Mouse (Mus musculus): ENCODE data around the gene 9130409I23Rik. TPM values are rescaled to one million over a fixed set of nuclear protein-coding genes. Genes with fewer than 3 reads are reported as not detected.

The 9130409I23Rik gene
- not detected in 3 replicates for total RNA-seq (2017)

DNA sequence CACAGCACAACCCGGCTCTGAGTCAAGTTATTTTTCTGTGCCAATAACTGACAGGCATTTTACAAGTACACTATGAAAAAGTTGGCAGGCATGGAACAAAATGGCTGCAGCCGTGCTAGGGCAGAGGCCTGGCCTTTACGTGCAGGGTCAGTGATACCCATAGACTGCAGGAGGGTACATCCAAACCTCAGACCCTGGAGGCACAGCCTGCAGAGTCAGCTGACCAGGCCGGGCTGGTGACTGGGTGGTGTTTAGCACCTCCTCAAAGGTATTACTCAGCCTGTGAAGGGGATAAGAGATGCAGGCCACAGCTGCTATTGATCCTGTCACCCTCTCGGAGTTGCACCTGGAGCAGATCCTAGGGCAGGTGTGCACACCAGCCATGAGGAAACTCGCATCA, at the start of gene 9130409I23Rik:
Gene 9130409I23Rik, plus strand, starts transcription at position 301 of the 400 bp plus-strand sequence.
- ATAC-seq (replicated peaks; ENCODE audit: insufficient number of reproducible peaks, low FRiP score, low TSS enrichment, poor library complexity, severe bottlenecking) = no peak

GRCm38 (mm10) chr1:181001621-181002020, 49.4 kb upstream of the 9130409I23Rik start:
- ATAC-seq (replicated peaks; ENCODE audit: insufficient number of reproducible peaks, low FRiP score, low TSS enrichment, poor library complexity, severe bottlenecking) = no peak

GRCm38 (mm10) chr1:181003790-181004189, 47.2 kb upstream of the 9130409I23Rik start:
- ATAC-seq (replicated peaks; ENCODE audit: insufficient number of reproducible peaks, low FRiP score, low TSS enrichment, poor library complexity, severe bottlenecking) = no peak

DNA sequence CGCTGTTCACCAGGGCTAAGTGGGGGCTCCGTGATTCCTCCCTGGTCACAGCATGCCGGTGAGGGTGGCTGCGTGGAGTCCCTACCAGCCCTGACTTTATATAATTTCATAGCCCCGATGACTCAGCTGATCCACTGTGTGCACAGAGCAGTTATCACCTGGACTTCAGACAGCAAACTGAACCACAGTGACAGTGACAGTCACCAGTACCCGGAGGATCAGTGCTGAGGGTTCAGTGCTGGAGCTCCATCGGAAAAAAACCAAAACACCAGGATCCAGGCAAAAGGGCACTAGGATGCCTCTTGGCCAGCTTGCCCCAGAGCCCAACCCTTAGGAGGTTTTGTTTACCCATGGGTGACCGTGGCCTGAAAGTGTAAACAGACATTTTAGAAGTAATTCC, 45.7 kb upstream of the 9130409I23Rik start:
- no peak for ATAC-seq (replicated peaks; ENCODE audit: insufficient number of reproducible peaks, low FRiP score, low TSS enrichment, poor library complexity, severe bottlenecking)

DNA sequence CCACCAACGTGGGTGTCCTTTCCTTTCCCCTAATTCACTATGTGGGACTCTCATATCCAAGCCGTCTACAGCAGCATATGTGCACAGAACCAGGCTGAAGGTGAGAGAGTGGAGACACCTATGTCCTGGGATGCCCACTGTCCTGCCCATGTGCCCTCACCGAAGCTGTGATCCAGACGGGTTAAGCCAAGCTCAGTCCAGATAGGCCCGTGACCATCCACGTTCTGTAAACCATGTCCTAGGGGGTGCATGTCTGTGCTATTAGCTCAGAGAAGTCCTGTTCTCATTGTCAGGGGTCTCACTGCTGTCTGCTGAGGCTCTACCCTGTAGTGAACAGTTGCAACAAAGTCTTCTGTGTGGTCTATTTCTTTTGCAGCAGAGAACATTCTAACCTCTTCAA, 43.2 kb upstream of the 9130409I23Rik start:
- no peak for ATAC-seq (replicated peaks; ENCODE audit: insufficient number of reproducible peaks, low FRiP score, low TSS enrichment, poor library complexity, severe bottlenecking)

GRCm38 (mm10) chr1:181008266-181008665, 42.8 kb upstream of the 9130409I23Rik start:
- ATAC-seq (replicated peaks; ENCODE audit: insufficient number of reproducible peaks, low FRiP score, low TSS enrichment, poor library complexity, severe bottlenecking) = no peak

DNA sequence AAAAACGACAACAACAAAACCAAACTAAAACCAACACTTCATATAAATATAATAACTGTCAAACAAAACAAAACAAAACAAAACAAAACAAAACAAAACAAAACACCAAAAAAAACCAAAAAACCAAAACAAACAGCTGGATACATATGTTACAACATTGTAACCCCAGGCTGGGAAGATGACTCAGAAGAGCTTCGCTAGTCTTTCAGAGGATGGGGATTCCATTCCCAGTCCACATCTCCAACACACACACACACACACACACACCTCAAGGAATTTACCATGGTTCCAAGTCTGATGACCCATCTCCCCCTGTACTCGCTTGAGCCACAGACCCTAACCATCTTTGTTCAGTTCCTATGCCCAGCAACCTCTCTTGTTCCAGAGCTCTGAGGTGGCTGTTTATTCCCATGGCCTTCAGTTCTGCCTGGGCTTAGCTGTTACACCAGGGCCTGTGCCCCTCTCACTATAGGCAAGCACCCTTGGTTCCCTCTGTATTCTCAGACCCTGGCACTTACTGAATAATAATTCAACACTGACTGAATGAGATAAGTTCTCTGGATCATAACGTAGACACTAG, 41.9 kb upstream of the 9130409I23Rik start:
- no peak for ATAC-seq (replicated peaks; ENCODE audit: insufficient number of reproducible peaks, low FRiP score, low TSS enrichment, poor library complexity, severe bottlenecking)

GRCm38 (mm10) chr1:181009754-181010153, 41.3 kb upstream of the 9130409I23Rik start:
- ATAC-seq (replicated peaks; ENCODE audit: insufficient number of reproducible peaks, low FRiP score, low TSS enrichment, poor library complexity, severe bottlenecking) = no peak

DNA sequence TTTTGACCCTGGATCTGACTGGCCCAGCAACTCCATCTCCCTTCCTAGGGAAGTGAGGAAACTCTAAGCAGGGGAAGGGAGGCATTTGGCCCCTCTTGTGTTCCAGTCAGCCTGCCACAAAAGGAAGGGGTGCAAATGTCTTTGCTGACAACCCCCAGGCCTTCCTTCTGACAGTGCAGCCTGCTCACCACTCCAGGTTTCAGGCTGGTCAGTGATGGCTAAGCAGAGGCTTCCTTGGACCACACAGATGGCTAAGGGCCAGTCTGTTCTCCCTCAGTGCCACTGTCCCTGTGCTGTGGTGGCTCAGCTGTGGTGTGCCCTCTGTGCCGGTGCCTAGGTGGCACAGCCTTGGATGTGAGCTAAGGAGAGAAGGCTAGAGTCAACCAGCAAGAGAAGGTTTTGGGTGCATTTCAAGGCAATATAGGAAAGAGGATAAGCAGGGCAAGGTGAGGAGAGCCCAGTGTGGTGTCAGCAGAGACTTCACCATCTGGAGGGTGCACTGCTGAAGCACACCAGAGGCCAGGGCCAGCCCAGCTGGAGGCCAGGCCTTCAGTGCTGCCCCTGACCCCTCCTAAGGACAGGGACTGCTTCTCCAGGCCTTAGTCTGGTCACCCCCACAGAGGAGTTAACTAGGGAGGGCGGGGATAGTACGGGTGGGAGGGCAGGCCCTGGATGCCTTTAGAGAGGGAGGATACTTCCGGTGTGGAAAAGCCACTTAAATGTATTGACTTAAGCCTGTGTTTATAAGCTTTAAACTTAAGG, 40.7 kb upstream of the 9130409I23Rik start:
- no peak for ATAC-seq (replicated peaks; ENCODE audit: insufficient number of reproducible peaks, low FRiP score, low TSS enrichment, poor library complexity, severe bottlenecking)

GRCm38 (mm10) chr1:181011601-181012000, 39.4 kb upstream of the 9130409I23Rik start:
- ATAC-seq (replicated peaks; ENCODE audit: insufficient number of reproducible peaks, low FRiP score, low TSS enrichment, poor library complexity, severe bottlenecking) = no peak

GRCm38 (mm10) chr1:181012416-181012815, 38.6 kb upstream of the 9130409I23Rik start:
- ATAC-seq (replicated peaks; ENCODE audit: insufficient number of reproducible peaks, low FRiP score, low TSS enrichment, poor library complexity, severe bottlenecking) = no peak

GRCm38 (mm10) chr1:181013446-181013845, 37.6 kb upstream of the 9130409I23Rik start:
- no peak for ATAC-seq (replicated peaks; ENCODE audit: insufficient number of reproducible peaks, low FRiP score, low TSS enrichment, poor library complexity, severe bottlenecking)

- no peak for ATAC-seq (replicated peaks; ENCODE audit: insufficient number of reproducible peaks, low FRiP score, low TSS enrichment, poor library complexity, severe bottlenecking)
Measured at GRCm38 (mm10) chr1:181014731-181015500, 36.1 kb upstream of the 9130409I23Rik start.

DNA sequence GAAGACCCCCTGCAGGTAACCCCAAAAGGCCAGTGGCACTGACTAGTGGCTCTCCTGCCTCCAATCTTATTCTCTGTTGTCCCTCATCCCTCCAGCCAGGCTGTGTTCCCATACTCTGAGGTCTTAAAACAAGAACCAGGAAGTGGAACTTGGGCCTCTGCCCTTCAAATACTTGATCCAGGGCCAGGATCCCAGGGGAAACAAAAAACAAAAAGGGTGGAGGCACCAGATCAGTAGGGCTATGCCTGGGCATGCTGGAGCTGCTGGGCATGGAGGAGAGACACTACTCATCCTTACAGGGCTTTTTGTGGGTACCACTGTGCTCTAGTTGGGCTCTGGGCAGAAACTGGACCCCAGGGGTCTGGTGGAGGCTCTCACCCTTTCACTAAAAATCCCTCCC, 35.5 kb upstream of the 9130409I23Rik start:
- ATAC-seq (replicated peaks; ENCODE audit: insufficient number of reproducible peaks, low FRiP score, low TSS enrichment, poor library complexity, severe bottlenecking) = no peak

- ATAC-seq (replicated peaks; ENCODE audit: insufficient number of reproducible peaks, low FRiP score, low TSS enrichment, poor library complexity, severe bottlenecking) = no peak
Measured at GRCm38 (mm10) chr1:181016045-181016444, 35.0 kb upstream of the 9130409I23Rik start.

GRCm38 (mm10) chr1:181016532-181017131, 34.4 kb upstream of the 9130409I23Rik start:
- ATAC-seq (replicated peaks; ENCODE audit: insufficient number of reproducible peaks, low FRiP score, low TSS enrichment, poor library complexity, severe bottlenecking) = no peak; the same call in 1 of the 2 replicates

DNA sequence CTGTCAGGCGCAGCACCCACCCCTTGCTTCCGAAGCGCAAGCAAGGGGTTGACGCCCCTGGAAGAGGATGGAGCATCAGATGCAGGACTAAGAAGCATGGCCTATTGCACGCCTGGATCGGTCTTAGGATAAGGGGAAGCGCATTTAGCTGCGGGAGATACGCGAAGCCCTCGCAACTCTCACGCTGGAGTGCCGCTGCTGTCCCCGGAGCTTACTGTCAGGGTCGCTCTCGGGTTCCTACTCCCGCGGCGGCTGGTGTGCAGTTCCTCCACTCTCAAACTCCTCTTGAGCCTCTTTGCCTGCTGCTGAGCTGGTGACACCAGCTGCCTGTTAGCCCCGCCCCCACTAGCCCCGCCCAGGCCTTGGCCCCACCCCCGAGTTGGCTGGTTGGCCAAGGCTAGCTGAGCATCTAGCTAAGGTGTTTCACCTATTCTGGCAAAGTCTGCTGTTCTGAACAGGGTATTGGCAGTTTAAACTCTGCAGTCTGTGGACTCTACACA, 33.8 kb upstream of the 9130409I23Rik start:
- peak; percentile 67; the same call in 1 of the 2 replicates for ATAC-seq (replicated peaks; ENCODE audit: insufficient number of reproducible peaks, low FRiP score, low TSS enrichment, poor library complexity, severe bottlenecking)

DNA sequence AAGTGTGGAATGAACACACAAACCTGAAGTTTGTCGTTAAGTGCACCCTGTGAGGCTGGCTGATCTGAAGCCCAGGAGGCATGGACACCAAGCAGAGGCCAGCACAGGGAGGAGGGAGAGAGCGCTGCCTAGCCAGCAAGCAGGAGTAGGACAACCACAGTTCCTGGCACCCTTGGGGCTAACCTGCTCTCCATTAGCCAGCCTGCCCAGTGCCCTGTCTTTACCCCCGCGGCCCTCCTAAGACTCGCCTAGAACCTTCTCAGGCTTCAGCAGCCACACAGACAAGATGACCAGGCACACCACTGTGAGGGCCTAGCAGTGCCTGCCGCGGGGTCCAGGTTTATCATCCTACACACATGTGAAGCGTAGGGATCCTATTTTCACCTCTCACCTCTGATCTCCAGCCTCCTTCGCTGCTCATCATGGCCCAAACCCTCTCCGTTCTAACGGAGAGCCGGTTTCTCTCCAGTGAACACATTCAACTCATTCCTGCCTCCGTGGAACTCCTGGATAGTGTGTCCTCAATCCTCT, 33.1 kb upstream of the 9130409I23Rik start:
- no peak for ATAC-seq (replicated peaks; ENCODE audit: insufficient number of reproducible peaks, low FRiP score, low TSS enrichment, poor library complexity, severe bottlenecking)
